Mouse (Mus musculus) sigmoid colon, adult 10 weeks (tissue): ENCODE data around the gene Zfy1. TPM values are rescaled to one million over a fixed set of nuclear protein-coding genes. Genes with fewer than 3 reads are reported as not detected.

ENCODE experiments used
- polyA plus RNA-seq: library from polyadenylated mRNA; stranded (reverse); fragments of 350-450 nt; fragmentation: Illumina TruSeq; extraction: RNeasy Lipid Tissue Mini Kit (QIAGEN cat#74804); gene quantifications from one replicate; pipeline ENCODE4 v1.2.3, GENCODE M21; 2014; ENCODE audit warnings: low read depth, low replicate concordance

The Zfy1 gene
- polyA plus RNA-seq: not detected

GRCm38 (mm10) chrY:797309-797708 lies at the start of gene Zfy1:
Gene Zfy1 (minus strand): TSS chrY:797409.

GRCm38 (mm10) chrY:818396-818795 lies 21.2 kb upstream of the Zfy1 start, which contains the start of gene Uba1y:
Gene Uba1y (plus strand): TSS chrY:818649.

Other genes starting within 250 kb of the Zfy1 start
- not detected for gene Uba1y, start 21.2 kb upstream of the Zfy1 start, polyA plus RNA-seq
- not detected for gene Kdm5d, start 100.4 kb upstream of the Zfy1 start, polyA plus RNA-seq
- not detected for gene Eif2s3y, start 213.1 kb upstream of the Zfy1 start, polyA plus RNA-seq